Mouse (Mus musculus) splenic B cell, adult 2 months (primary cell): ENCODE results near the gene Onecut1.
A peak's percentile ranks its signal among the peaks of the same experiment; 100 is the strongest.

Experiments used
- DNase-seq: peaks from one replicate; pipeline ENCODE4 v3.0.0-alpha.2; 2011; ENCODE audit warnings: low read depth, low spot score
- H3K27me3 ChIP-seq: 2 replicates; pipeline ENCODE4 v1.6.1; 2012; ENCODE audit warnings: mild to moderate bottlenecking, low read length, moderate library complexity, mixed read lengths; ENCODE audit not compliant: control insufficient read depth, poor library complexity, insufficient read depth, severe bottlenecking
- H3K36me3 ChIP-seq: 2 replicates; pipeline ENCODE4 v1.6.1; 2012; ENCODE audit warnings: mild to moderate bottlenecking, low read length, moderate library complexity, mixed read lengths; ENCODE audit not compliant: control insufficient read depth, poor library complexity, insufficient read depth, severe bottlenecking

Onecut1 gene

DNA sequence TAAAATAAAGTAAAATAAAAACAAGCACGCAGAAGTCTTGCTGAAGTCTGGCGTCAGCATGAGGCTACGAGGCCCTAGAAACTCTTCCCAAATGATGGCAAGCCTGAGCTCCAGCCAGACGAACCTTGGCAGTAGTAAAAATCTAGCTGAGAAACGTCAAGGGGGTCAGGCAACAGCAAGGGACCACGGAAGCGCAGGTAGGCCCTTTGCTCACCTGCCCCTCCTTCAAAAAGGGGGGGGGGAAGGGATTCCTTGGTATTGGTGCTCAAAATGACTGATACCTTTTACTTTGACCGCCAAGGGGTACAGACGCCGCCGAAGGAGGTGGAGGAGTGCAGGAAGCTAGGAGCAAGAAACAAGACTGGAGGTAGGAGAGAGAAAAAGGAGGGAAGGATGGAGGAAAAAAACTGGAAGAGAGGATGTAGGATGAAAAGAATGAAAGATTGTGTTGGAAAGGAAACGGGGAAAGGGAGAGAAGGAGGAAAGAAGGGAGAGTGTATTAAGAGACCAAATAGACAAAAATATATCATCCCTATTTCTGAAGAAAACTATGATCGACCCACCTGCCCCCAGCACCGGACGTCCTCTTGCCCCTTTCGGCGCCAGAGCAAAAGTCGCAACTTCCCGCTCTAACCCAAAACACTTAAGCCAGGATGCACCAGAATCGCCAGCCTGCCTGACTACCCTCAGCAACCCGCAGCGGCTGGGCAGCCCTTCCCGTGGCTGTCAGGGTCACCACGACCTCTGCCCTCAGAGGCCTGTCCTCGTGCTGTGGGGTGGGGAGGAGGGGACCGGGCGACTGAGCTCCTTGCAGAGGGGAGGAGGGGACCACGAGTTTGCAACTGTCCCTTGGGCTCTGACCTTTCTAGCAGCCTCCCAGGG lies 8.3 kb upstream of the Onecut1 start:
- Histone ChIP-seq H3K36me3 (no peaks in the 10 kb centered on the region), H3K27me3 (peaks cover 5% of the 10 kb centered on the region)
- DNase-seq: no peak

DNA sequence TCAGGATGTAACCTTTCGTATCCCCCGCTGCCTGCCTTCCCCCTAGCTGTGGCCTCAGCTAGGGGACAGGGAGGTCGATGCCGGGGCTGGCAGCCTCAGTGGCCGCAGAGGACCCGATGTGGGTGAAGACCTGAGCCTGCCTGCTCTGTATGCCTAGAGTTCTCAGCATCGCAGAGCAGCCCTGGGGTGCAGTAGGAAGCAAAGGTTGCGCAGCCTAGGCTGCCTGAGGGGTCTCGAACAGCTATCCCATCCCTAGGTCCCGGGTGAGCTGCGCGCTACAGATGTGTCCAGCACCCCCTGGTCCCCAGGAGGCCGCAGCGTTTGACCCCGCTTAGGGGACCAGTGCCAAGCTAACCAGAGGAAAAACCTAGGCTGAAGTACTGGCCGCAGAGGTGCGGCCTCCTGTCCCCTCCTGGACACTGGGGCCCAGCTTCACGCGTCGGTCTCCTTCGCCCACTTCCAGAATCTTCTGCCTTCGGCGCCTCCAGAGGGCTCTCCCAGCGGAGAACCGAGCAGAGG lies 7.6 kb upstream of the Onecut1 start:
- Histone ChIP-seq H3K36me3 (no peaks in the 10 kb centered on the region), H3K27me3 (peaks cover 5% of the 10 kb centered on the region)
- DNase-seq: no peak

DNA sequence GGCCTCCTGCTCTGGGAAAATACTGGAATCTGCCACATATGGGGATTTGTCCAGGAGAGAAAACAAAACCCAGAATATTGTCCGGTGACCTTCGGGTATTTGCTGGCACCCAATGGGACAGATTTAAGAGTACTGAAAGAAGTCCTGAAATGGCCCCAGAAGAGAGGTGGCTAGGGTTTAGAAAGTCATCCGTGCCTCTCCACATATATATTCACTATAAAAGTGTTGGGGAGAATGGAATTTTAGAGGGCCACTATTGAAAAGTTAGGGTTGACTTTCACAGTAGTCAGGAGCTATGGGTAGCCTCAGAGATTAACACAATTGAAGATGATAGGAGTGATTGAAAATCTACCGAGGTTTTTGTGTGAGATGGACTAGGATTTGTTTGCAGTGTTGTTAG lies 6.3 kb upstream of the Onecut1 start:
- Histone ChIP-seq H3K27me3 (peaks cover 5% of the 10 kb centered on the region), H3K36me3 (no peaks in the 10 kb centered on the region)
- DNase-seq: no peak

DNA sequence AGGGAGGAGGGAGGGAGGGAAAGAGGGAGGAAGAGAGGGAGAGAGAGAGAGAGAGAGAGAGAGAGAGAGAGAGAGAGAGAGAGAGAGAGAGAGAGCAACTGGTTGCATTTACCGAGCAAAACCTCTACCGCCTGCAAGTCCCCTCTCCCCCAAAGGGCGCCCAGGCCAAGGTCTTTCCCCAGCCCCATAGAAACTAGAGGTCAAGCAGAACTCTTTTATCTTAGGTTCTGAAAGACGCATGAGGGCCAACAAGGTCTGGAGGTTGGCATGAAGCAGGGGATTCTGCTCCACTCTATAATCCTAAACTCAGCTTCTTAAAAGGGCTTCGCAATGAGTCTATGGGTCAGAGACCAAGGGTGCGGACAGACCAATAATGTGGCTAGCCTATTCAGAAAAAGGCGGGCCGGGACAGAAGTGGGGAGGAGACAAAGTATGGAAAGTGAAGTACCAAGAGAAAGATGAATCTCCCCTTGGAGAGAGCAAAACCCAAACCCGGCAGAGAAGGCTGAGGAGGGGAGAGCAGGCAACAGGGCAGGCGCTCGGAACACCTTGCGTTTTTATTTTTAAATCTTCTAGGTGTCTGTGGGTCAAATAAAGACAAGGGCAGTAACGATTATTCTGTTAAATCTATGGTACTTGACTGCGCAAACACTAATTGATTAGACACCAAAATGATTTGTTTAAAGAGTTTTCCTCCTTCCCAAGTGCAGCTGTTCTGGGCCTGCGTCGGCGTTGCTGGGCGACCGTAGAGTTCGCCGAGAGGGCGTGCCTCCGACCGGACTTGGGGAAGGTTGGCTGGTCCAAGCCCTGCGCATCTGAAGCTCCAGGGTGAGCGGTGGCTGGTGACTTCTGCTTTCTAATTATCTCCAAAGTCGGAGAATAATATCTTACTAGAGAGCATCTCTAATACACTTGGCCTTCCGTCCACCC lies 4.9 kb upstream of the Onecut1 start:
- DNase-seq: no peak
- Histone ChIP-seq H3K27me3 (peaks cover 5% of the 10 kb centered on the region), H3K36me3 (no peaks in the 10 kb centered on the region)

DNA sequence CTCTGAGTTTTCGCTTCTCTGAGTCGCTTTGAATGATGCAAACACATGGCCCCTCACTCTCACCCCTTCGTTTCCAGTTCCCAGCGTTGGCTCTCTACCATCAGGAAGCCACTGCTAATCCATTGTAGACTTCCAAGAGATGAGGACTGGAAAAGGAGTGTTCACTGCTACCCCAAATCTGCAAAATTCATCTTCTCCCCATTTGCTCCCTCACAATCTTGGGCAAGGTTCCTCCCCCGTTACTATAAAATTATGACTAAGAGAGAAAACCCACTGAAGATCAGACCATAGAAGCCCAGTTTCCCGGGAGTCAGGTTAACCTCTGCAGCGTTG lies 4.2 kb upstream of the Onecut1 start:
- Histone ChIP-seq H3K27me3 (peaks cover 5% of the 10 kb centered on the region), H3K36me3 (no peaks in the 10 kb centered on the region)
- no peak for DNase-seq

DNA sequence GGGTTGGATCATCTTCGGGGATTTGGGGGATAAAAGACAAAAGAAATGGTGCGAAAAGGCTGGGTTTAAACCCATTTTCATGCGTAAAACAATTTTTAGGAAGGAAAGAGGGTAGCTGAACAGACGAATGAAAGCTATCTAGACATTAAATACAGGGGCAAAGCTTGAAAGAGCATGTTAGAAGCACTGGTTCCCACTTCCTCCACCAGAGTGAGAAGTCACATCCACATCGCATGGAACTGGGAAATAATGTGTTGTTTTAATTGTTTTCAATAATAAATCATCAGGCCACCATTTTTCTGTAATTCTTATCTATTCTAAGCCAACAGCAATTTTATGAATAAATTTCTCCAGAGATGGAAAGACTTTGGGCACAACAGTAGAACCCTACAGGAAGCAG lies 3.6 kb upstream of the Onecut1 start:
- no peak for DNase-seq
- no peaks in the 10 kb centered on the region for H3K36me3 ChIP-seq
- H3K27me3 ChIP-seq: peaks cover 5% of the 10 kb centered on the region

DNA sequence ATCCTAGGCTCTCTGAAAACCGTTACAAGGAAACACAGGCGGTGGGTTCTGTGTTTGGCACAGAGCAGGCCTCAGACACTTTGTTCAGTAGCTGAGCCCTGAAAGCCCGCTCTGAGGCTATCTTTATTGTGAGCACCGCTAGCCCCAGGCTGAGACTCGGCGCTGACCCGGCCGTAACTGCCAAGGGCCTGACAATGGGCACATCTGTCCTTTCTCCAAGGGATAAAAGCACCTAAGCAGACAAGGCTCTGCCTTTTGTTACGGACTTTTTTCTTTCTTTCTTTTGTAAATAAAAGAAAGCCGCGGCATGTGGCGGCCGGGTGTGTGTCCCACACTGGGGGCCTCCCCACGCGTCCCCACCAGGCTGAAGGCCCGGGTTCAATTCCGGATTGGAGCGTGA lies 1.3 kb upstream of the Onecut1 start:
- Histone ChIP-seq H3K27me3 (peaks cover 5% of the 10 kb centered on the region), H3K36me3 (no peaks in the 10 kb centered on the region)
- no peak for DNase-seq

DNA sequence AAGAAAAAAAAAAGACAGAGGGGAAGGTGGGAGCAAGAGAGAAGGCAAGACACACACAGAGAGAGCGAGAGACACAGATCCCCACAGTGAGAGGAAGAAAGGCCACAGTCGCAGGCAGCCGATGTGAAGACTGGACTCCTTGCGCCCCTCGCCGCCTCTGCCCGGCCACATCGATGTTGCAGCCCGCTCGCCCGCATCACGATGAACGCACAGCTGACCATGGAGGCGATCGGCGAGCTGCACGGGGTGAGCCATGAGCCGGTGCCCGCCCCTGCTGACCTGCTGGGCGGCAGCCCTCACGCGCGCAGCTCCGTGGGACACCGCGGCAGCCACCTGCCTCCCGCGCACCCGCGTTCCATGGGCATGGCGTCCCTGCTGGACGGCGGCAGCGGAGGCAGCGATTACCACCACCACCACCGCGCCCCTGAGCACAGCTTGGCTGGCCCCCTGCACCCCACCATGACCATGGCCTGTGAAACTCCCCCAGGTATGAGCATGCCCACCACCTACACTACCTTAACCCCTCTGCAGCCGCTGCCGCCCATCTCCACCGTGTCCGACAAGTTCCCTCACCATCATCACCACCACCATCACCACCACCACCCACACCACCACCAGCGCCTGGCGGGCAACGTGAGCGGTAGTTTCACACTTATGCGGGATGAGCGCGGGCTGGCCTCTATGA lies 517 bp downstream of the Onecut1 start:
- no peak for DNase-seq
- Histone ChIP-seq H3K36me3 (no peaks in the 10 kb centered on the region), H3K27me3 (no peaks in the 10 kb centered on the region; the same call in 1 of the 2 replicates)

DNA sequence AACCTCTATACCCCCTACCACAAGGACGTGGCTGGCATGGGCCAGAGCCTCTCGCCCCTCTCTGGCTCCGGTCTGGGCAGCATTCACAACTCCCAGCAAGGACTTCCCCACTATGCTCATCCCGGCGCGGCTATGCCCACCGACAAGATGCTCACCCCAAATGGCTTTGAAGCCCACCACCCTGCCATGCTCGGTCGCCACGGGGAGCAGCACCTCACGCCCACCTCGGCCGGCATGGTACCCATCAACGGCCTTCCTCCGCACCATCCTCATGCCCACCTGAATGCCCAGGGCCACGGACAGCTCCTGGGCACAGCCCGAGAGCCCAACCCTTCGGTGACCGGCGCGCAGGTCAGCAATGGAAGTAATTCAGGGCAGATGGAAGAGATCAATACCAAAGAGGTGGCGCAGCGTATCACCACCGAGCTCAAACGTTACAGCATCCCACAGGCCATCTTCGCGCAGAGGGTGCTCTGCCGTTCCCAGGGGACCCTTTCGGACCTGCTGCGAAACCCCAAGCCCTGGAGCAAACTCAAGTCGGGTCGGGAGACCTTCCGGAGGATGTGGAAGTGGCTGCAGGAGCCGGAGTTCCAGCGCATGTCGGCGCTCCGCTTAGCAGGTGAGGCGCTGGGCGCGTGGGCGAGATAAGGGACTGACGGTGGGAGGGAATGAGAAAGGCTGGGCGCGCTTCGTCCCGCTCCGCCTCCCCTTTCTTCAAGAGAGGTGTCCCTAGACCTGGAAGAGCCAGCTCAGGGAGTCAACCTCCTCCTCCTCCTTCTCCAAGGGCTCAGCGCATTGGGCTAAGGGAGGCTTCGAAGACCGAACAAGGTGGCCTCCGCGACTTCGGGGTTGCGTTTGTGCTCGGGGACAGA lies 1.3 kb downstream of the Onecut1 start:
- Histone ChIP-seq H3K36me3 (no peaks in the 10 kb centered on the region), H3K27me3 (no peaks in the 10 kb centered on the region)
- no peak for DNase-seq

DNA sequence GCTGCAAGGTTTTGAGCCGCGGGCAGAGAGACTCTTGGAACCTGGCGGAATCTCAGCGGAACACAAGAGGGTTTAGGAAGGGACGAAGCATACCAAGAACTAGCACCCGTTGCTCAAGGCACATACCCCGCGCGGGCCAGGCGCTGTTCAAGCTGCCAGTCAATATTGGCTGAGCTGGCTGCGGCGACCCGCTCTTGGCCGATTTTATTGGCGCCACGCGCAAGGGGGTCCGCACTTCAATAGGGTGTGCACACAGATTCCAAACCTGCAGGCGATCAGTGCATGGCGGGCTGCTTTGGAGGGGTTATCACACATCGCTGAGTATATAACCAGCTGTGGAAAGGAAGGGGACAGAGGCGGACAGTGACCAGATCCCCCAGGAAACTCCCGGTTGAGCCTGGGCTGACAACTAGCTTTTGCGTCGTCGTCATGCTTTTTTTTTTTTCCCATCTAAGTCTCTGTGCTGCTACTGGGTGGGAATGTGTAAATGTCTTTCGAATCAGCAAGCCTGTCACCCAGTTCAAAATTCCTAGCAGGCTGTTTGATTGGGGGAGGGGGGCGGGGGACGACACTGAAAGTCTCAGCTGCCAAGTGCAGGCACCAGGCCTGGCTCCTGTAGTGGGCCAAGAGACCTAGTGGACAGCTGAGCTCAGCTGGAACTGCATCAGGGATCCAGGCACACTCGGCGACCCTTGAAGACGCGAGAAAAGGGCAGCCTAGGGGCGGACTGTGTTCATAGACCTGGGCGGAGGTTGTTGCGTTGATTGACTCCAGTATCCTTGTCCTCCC lies 2.1 kb downstream of the Onecut1 start:
- Histone ChIP-seq H3K36me3 (no peaks in the 10 kb centered on the region), H3K27me3 (no peaks in the 10 kb centered on the region)
- no peak for DNase-seq

DNA sequence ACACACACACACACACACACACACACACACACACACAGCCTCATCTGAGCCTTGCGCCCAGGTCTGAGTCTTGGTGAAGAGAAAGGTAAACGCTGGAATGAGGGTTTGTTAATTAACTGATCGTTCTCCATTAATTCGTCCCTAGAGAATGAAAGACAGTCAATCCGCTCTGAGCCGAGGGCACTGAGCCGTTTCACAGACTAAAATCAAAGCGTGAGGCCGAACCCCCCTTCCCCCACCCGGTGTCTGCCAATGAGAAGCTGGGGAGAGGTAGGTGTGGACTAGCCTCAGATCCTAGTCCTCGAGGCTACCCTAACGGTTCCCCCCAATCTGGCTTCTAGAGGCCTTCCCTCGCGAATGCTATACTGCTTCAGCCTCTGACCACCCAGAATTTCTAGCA lies 2.8 kb downstream of the Onecut1 start:
- no peaks in the 10 kb centered on the region for H3K27me3 ChIP-seq
- H3K36me3 ChIP-seq: no peaks in the 10 kb centered on the region
- DNase-seq: no peak

DNA sequence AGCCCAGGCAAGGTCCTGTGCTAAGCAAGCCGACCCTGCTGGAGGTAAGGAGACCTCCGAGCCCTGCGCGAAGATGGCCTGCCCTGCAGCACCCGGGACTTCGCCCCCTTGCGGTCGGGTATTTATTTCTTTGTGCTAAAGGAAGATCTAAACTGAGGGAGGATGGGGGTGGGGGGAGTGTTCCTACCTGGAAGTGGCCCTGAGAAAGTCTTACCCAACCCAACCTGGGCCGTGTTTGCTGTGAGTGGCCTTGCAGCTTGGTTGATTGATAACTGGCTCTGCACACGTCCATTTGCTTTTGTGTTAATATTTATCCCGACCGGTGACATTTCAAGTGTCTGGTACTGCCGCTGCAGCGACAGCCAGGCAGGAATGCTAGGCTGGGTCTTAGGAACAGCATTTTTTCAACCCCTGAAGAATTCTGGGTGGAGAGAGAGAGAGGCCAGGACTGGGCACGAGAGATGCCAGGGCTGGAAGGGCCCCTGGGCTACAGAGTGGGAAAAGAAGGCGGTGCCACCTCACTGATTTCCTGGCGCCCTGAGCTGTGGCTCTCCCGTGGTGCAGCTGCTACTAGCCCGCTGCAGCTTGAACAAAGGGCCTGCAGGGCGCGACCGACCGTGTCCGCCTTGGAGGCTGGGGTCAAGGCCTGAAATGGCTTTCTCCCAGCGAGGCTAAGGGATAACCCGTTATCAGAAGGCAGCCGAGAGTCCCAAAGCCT lies 5.0 kb downstream of the Onecut1 start:
- no peaks in the 10 kb centered on the region for H3K27me3 ChIP-seq
- no peaks in the 10 kb centered on the region for H3K36me3 ChIP-seq
- DNase-seq: no peak

DNA sequence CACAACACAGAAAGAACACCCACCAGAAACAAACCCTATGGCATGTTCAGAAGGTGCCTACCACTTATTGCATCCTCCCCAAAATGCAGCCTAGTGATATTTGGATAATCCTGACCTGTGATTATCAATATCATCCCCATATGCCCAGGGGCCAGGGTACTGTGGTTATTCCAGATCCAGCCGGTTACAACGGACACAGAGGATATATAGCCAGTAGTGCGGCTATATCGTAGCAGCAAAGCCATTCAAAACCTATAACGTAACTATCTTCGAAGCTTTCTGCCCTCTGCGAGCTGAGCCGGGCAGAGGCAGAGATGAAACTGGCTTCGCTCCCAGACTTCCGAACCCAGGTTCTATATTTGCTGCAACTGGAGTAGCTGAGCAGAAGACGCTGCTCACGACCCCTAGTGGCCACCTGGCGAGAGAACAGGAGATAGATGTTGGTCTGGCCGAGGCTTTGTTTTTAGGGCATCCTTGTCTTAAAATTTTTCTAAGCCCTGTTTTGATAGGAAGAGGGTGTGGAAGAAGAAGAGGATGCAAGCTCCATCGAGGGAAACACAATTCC lies 6.0 kb downstream of the Onecut1 start:
- peak; percentile 58 for DNase-seq
- no peaks in the 10 kb centered on the region for H3K36me3 ChIP-seq
- H3K27me3 ChIP-seq: no peaks in the 10 kb centered on the region
